Mouse (Mus musculus) neural tube, embryonic 15.5 days (tissue): Measurements from ENCODE around the gene Adamts18. TPM values are rescaled to one million over a fixed set of nuclear protein-coding genes. Genes with fewer than 3 reads are reported as not detected.

Experiments used
- ATAC-seq: fragments of 200-750 bp; cut with Nextera tagmentation; 2 replicates; pipeline ENCODE4 v1.8.0; 2017; ENCODE audit warnings: mild to moderate bottlenecking, moderate TSS enrichment, moderate library complexity; ENCODE audit not compliant: low FRiP score
- H3K27ac ChIP-seq: fragments of 300-500 bp; sonication (generic); replicated peaks from 2 replicates; pipeline ENCODE4 v1.5.1; 2015; ENCODE audit warnings: mild to moderate bottlenecking, inconsistent platforms
- H3K27me3 ChIP-seq: fragments of 300-500 bp; sonication (generic); replicated peaks from 2 replicates; pipeline ENCODE4 v1.6.1; 2015; ENCODE audit warnings: inconsistent platforms
- H3K36me3 ChIP-seq: fragments of 300-500 bp; sonication (generic); 2 replicates; pipeline ENCODE4 v1.6.1; 2015; ENCODE audit warnings: inconsistent platforms
- H3K4me1 ChIP-seq: fragments of 300-500 bp; sonication (generic); 2 replicates; pipeline ENCODE4 v1.6.1; 2015; ENCODE audit warnings: inconsistent platforms
- H3K4me2 ChIP-seq: fragments of 300-500 bp; sonication (generic); 2 replicates; pipeline ENCODE4 v1.6.1; 2015; ENCODE audit warnings: inconsistent platforms, mild to moderate bottlenecking, moderate library complexity
- H3K4me3 ChIP-seq: fragments of 300-500 bp; sonication (generic); replicated peaks from 2 replicates; pipeline ENCODE4 v1.5.1; 2015; ENCODE audit warnings: mild to moderate bottlenecking, inconsistent platforms
- H3K9ac ChIP-seq: fragments of 300-500 bp; sonication (generic); replicated peaks from 2 replicates; pipeline ENCODE4 v1.6.1; 2015; ENCODE audit warnings: mild to moderate bottlenecking, inconsistent platforms
- H3K9me3 ChIP-seq: fragments of 300-500 bp; sonication (generic); replicated peaks from 2 replicates; pipeline ENCODE4 v1.6.1; 2016; ENCODE audit warnings: inconsistent platforms
- WGBS: fragments of 180-500 bp; shearing (Covaris S2); methylation state at CpG from one replicate; pipeline ENCODE4 v1.1.7; 2015; ENCODE audit warnings: mixed read lengths; 5-methylcytosine and 5-hydroxymethylcytosine counted together
- polyA plus RNA-seq: library from polyadenylated mRNA; unstranded; fragments of >200 nt; fragmentation: Nextera tagmentation; extraction: Ambion mirVana; gene quantifications from 2 replicates; pipeline ENCODE4 v1.2.1, GENCODE M21; 2015

Adamts18 gene
- polyA plus RNA-seq, 1 experiment from 2014 or later = 2.9 TPM

DNA sequence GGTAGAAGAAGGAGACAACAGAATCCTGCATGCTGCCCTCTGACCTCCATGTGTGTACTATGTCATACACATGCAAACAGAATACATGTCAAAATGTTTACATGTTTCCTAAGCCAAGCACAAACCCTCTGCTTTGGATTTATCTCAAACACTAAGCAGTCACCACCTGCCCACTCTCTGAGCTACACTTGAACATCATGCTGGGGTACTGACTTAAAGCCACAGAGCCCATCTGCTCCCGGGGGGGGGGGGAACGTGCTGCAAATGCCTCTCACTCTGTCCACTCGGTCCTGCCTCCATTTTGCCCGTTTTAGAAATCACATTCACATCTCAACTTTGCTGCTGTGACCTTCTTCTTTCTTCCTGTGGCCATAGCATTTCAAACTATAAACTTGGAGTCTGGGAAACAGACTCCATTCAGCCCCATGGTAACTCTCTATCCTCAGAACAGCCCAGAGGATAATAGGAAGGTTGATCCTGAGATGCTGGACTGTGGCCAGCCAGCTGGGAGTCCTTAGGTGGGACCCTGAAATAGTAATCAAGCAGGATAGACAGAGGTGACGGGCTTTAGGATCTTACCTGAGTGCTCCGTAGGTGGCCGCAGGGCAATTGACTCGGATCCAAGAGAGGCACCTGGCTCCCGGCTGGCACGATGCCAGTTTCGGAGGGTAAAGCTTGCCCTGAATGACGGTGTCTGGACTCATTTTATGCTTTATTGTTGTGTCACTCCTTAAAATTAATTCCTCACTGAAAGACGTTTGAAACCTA, 17.0 kb upstream of the Adamts18 start:
- H3K9me3 ChIP-seq = no peaks in the 10 kb centered on the region
- no peak for ATAC-seq
- H3K9ac ChIP-seq = no peak overlapping the region
- H3K27me3 ChIP-seq = no peaks in the 10 kb centered on the region
- H3K4me2 ChIP-seq = no peak overlapping the region
- H3K4me3 ChIP-seq = no peak overlapping the region
- no peaks in the 10 kb centered on the region for H3K36me3 ChIP-seq
- no peaks in the 10 kb centered on the region for H3K4me1 ChIP-seq
- 70% methylated on average over 13 of the region's 13 CpGs for whole genome bisulfite sequencing
- no peak overlapping the region for H3K27ac ChIP-seq

DNA sequence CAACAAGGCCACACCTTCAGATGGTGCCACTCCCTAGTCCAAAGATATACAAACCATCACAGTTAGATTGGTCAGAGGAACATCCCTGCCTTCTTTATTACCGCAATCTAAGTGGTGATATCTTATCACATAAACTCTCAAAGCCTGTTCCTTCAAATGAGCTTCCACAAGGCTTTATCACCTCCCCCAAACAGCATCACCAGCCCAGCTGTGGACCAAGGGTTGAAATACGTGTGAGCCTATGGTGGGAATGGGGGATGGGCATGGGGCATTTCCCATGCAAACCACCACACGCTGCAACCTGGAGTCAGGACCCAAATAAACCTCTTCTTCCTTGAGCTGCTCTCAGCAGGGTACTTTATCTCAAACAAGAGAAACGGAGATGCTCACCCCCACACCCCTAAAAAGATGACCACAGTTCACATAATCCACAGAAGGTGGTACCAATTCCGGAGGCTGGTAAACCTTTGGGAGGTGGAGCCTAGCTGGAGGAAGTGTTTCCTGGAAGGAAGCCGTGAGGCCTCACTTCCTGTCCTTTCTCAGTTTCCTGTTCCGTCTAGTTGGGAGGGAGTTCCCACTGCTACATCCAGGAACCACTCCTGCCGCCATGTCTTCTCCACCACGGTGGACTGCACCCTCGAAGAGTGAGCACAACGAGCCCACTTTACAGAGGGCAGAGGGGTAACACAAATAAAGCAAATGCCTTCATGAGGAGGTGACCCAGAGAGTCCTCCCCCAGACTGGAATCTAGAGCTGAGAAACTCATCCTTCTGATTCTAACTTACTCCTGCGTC, 11.5 kb upstream of the Adamts18 start:
- no peak overlapping the region for H3K9ac ChIP-seq
- no peak overlapping the region for H3K4me3 ChIP-seq
- no peak for ATAC-seq
- no peak overlapping the region for H3K4me2 ChIP-seq
- no peak overlapping the region for H3K27ac ChIP-seq
- no peaks in the 10 kb centered on the region for H3K27me3 ChIP-seq
- no peaks in the 10 kb centered on the region for H3K9me3 ChIP-seq
- H3K4me1 ChIP-seq = no peaks in the 10 kb centered on the region
- H3K36me3 ChIP-seq = no peaks in the 10 kb centered on the region
- WGBS = 90% methylated on average over 12 of the region's 12 CpGs

DNA sequence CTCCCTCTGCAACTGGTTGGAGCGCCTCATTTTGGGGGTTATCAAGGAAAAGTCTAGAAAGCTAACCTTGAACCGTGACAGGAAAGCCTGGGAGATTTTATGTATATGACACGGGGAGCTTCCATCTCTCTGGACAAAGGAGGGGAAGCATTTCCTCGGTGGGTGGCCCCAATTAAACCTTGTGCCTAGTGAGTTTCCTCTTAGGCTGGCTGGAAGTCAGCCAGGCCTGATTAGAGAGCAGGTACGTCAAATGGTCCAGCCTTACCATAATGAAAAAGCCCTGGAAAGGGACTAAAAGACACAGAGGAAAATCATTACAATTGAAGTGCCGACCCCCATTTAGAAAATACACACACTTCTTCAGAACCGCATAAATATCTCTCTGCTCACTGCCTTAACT, 10.3 kb upstream of the Adamts18 start:
- Histone ChIP-seq H3K4me3 (no peak overlapping the region), H3K36me3 (no peaks in the 10 kb centered on the region), H3K27me3 (no peaks in the 10 kb centered on the region), H3K4me2 (no peak overlapping the region), H3K4me1 (no peaks in the 10 kb centered on the region), H3K9me3 (no peaks in the 10 kb centered on the region), H3K27ac (no peak overlapping the region), H3K9ac (no peak overlapping the region)
- 54% methylated on average over 7 of the region's 7 CpGs for WGBS
- no peak for ATAC-seq

DNA sequence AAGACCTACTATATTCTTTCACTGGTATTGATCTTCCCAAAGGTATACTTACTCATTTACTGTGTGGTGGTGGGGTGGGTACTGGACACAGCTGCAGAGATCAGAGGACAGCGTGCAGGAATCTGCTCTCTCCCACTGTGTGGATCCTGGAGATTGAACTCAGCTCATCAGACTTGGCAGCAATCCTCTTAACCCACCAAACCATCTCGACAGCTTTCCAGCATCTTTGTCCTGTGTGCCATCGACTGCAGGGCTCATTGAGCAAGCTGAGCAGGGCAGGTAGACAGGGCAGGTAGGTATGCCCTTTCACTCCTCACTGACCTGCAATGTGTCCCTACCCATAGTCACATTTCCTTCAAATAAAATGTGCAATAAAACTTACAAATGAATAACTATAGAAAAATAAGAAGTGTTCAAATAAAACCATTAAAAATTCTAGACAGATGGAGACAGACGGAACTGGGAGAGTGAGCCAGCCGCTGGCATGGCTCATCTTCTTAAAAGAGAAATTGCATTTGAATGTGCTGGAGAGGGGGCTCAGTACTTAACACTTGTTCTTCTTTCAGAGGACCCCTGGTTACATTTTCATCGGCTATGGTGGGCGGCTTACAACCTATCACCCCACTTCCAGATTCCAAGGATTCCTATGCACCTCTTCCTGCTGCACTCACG, 6.2 kb upstream of the Adamts18 start:
- H3K36me3 ChIP-seq = no peaks in the 10 kb centered on the region
- no peak overlapping the region for H3K4me3 ChIP-seq

DNA sequence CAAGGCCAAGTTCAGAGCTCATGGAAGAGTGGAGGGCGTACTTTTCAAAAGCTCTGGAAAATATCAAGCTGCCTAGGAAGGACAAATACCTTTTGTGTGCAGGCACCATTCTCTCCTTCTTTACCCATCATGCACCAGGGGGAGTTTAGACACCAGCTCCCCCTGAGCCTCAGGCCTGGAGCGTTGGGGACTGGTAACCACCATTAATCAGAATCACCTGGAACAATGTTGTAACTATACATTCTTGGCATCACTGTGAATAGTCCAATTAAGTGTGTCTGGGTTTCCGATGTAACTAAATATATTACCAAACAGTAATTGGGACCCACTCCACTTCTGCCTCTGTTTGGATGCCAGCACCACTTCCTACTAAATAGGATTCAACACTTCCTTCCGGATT, 5.2 kb upstream of the Adamts18 start:
- Histone ChIP-seq H3K9me3 (no peaks in the 10 kb centered on the region), H3K4me3 (no peak overlapping the region), H3K36me3 (no peaks in the 10 kb centered on the region), H3K9ac (no peak overlapping the region), H3K27ac (no peak overlapping the region), H3K4me2 (no peak overlapping the region), H3K4me1 (peaks cover 5% of the 10 kb centered on the region; the same call in 1 of the 2 replicates), H3K27me3 (peaks cover 18% of the 10 kb centered on the region)
- 72% methylated on average over 4 of the region's 4 CpGs for WGBS
- no peak for ATAC-seq

More for the DNA sequence above, 6.2 kb upstream of the Adamts18 start:
- no peak overlapping the region for H3K27ac ChIP-seq
- 84% methylated on average over 8 of the region's 8 CpGs for WGBS
- H3K27me3 ChIP-seq = peaks cover 14% of the 10 kb centered on the region
- H3K9ac ChIP-seq = no peak overlapping the region
- no peaks in the 10 kb centered on the region for H3K4me1 ChIP-seq
- H3K4me2 ChIP-seq = no peak overlapping the region
- no peaks in the 10 kb centered on the region for H3K9me3 ChIP-seq
- no peak for ATAC-seq

- WGBS = 41% methylated on average over 4 of the region's 4 CpGs
- Histone ChIP-seq H3K9ac (no peak overlapping the region), H3K4me1 (peaks cover 20% of the 10 kb centered on the region), H3K36me3 (no peaks in the 10 kb centered on the region), H3K27ac (no peak overlapping the region), H3K9me3 (no peaks in the 10 kb centered on the region), H3K4me3 (no peak overlapping the region), H3K27me3 (peaks cover 26% of the 10 kb centered on the region), H3K4me2 (no peak overlapping the region)
- no peak for ATAC-seq
Measured at GRCm38 (mm10) chr8:113851655-113852054, 3.1 kb upstream of the Adamts18 start.

- Histone ChIP-seq H3K27me3 (peaks cover 27% of the 10 kb centered on the region), H3K9me3 (no peaks in the 10 kb centered on the region), H3K4me2 (peak overlapping the region; percentile 98), H3K27ac (peak overlapping the region; percentile 85), H3K4me3 (peak overlapping the region; percentile 64), H3K4me1 (peaks cover 23% of the 10 kb centered on the region), H3K9ac (peak overlapping the region; percentile 75), H3K36me3 (no peaks in the 10 kb centered on the region)
- ATAC-seq = peak; percentile 80
- WGBS = 0% methylated on average over 48 of the region's 50 CpGs
Measured at GRCm38 (mm10) chr8:113848081-113848652, 371 bp downstream of the Adamts18 start.

DNA sequence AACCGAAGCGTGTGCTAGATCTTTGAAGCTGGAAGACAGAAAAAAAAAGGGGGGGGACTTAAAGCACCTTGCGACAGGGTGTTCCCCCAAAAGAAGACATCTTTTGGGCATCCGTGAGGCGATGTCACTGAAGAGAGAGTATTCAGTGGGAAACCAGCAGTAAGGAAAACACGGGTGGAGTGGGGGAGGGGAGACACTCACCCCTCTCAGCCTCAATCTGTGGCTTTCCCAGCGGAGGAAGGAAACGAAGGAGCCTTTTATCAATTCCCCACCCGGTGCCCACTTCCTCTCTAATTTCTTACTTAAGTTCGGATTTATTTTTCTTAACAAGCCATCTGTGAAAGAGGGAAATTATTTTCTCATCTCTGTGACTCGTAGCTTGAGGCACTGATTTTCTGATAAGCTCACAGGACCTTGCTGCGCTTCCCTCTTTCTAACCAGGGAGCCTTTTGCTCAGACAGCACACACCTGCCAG, 895 bp downstream of the Adamts18 start:
- WGBS = 19% methylated on average over 12 of the region's 12 CpGs
- Histone ChIP-seq H3K36me3 (no peaks in the 10 kb centered on the region), H3K4me3 (peak overlapping the region; percentile 64), H3K4me2 (peak overlapping the region; percentile 98), H3K9ac (peak overlapping the region; percentile 75), H3K27ac (peak overlapping the region; percentile 85), H3K4me1 (peaks cover 23% of the 10 kb centered on the region), H3K9me3 (no peaks in the 10 kb centered on the region), H3K27me3 (peaks cover 27% of the 10 kb centered on the region)
- 0 out of 2 replicates have a peak, but pooled peaks have one; percentile 43 for ATAC-seq

DNA sequence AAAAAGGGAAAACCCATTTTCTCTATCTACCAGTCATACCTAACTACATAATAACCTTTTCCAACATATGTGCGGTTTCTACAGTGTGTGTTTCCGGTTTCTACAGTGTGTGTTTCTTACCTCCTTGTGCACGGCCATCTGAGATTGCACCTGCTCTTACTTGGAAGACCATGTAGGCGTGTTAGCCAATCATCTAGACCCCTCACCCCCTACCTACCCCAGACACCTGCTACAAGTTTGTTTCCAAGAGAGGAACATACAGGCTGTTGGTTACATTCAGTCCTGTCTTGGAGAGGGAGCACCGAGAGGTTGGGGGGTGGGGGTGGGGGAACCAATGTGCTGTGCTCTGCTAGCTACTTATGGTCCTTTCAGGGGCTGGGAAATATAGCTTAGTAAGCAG, 1.9 kb downstream of the Adamts18 start:
- Histone ChIP-seq H3K27me3 (peaks cover 27% of the 10 kb centered on the region), H3K9ac (no peak overlapping the region), H3K27ac (no peak overlapping the region), H3K4me1 (peaks cover 23% of the 10 kb centered on the region), H3K4me3 (no peak overlapping the region), H3K9me3 (no peaks in the 10 kb centered on the region), H3K36me3 (no peaks in the 10 kb centered on the region), H3K4me2 (0 out of 2 replicates have a peak overlapping the region, but pooled peaks have one; percentile 98)
- WGBS = 88% methylated on average over 5 of the region's 5 CpGs
- ATAC-seq = no peak

- H3K27me3 ChIP-seq = peaks cover 13% of the 10 kb centered on the region
- H3K27ac ChIP-seq = no peak overlapping the region
- peak overlapping the region; percentile 23 for H3K4me2 ChIP-seq
- no peaks in the 10 kb centered on the region for H3K36me3 ChIP-seq
- no peak for ATAC-seq
- peak overlapping the region; percentile 8; the same call in 1 of the 2 replicates for H3K4me3 ChIP-seq
- no peaks in the 10 kb centered on the region for H3K9me3 ChIP-seq
- peaks cover 23% of the 10 kb centered on the region for H3K4me1 ChIP-seq
- H3K9ac ChIP-seq = no peak overlapping the region
- 45% methylated on average over 20 of the region's 20 CpGs for WGBS
Measured at GRCm38 (mm10) chr8:113844801-113845301, 3.7 kb downstream of the Adamts18 start.

DNA sequence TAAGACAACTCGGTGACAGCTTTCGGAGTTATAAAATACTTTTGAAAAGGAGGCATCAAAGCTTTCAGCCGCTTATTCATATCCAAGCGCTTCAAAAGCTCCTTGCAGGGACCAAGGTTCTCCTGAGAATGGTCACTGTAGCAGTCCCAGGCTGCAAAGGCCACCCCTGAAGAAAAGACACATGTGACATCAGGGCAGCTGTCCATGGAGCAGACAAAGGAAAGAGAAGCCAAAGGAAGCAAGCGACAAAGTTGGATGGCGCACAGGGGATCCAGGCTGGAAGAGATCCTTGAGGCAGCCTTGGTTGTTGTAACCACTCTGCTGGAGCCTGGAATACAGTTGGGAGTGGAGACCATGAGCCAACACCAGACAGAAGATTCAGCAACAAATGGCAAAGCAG, 10.3 kb downstream of the Adamts18 start:
- Histone ChIP-seq H3K4me3 (no peak overlapping the region), H3K27me3 (no peaks in the 10 kb centered on the region)
- ATAC-seq = no peak

More for the DNA sequence above, 10.3 kb downstream of the Adamts18 start:
- 50% methylated on average over 6 of the region's 6 CpGs for WGBS
- Histone ChIP-seq H3K4me1 (0 out of 2 replicates have a peak, but pooled peaks cover 5% of the 10 kb centered on the region), H3K36me3 (no peaks in the 10 kb centered on the region), H3K27ac (no peak overlapping the region), H3K9ac (no peak overlapping the region), H3K9me3 (no peaks in the 10 kb centered on the region), H3K4me2 (no peak overlapping the region)
